Mouse (Mus musculus): ENCODE results near the gene Tmem230.

DNA sequence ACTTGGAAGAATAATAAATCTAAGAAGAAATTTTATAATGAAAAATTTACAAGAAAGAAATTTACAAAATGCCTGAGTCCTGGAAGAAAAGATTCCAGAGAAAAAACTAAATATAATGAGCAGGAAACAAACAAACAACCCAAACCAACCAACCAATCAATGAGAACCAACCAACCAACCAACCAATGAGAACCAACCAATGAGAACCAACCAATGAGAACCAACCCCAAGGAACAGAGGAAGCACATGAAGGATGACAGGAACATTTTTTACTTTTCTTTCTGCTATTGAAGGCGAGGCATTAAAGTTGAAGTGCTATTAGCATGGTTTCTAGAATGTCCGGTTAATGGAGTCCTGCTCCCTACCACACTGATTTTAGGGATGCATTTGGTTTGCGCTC lies 13.0 kb upstream of the Tmem230 start:
- TF ChIP-seq CTCF (IDR thresholded peaks at IDR 0.05) (no peak), EP300 (IDR thresholded peaks at IDR 0.05) (no peak)
